Mouse (Mus musculus) kidney, adult 9 months (tissue): ENCODE results near the gene Acsl5.

Experiments used
- DNase-seq: peaks from one replicate; pipeline ENCODE4 v3.0.0; 2022

Gene Acsl5

DNA sequence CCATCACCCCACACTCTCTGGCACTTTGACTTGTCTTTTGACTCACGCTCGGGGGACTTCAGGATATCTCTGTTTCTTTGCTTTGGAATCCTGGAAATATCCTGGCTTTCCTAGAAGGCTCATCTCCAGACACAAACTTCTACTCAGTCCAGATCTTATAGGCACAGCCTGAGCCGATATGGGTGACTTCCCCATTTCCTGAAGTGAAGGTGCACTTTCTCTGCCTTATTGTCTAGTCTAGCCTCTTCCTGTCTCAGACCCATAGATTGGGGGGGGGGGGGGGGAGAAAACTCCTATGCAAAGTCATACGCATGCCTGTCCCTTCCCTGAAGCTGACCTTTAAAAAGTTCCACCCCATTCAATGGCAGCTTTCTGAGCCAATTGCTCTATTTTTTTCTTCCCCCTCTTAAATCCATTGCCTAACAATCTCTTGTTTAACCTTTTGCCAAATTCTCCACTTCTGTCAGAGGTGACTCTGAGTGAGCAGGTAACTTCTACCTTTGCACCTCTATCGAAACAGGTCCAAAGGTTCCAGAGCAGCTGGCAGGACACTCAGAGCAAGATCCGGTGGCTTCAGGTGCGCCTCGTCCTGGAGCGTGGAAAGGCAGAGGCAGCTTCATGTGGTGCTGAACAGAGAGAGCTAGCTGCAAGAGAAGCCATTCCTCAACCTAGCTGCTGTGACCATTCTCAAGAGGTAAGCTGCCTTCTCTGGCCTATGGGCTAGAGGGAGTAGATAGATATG, at the start of gene Acsl5:
Acsl5 (plus strand) TSS at position 556 of the 742 bp plus-strand sequence.
- DNase-seq: peak; percentile 55

DNA sequence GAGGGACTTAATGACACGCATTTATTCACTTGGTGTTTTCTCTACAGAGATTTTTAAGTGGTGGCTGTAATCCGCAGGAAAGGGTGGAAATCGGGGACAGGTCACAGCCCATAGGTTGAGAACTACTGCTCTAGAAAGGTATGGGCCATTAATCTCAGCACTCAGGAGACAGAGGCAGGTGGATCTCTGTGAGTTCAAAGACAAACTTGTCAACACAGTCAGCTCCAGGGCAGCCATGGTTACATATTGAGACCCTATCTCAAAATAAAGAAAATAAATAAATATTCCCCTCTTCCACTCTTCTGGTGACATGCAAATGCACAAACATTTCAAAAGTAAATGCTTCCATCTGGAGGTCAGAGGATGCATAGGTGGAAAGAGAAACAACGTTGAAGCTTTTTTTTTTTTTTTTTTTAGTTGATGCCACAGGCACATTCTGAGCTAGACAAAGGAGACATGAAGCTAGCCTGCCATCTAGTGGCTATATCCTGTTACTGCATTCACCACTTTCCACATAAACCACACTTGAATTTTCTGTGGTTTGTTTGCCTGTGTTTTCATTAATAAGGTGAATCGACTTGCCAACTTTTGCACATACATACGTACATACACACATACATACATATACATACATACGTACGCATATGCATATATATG, 45.1 kb upstream of the Acsl5 start:
- DNase-seq: peak; percentile 71

DNA sequence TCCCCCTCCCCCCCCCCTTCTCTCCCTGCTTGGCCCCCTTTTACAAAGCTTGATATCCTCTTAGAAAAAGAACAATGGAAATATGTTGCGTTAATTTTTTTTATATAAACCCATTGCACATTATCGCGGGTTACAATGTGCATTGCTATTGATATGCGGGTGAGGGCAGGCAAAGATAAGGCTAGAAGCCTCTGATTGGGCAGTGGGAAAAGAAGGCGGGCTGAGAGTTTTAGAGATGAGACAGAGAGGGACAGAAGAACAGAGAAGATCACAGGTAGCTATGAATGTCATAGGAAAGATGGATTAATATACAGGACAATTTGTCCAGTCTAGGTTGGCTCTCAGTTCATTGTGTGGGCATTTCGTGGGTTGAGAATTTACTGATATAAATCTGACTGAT, 44.5 kb upstream of the Acsl5 start:
- DNase-seq: no peak

DNA sequence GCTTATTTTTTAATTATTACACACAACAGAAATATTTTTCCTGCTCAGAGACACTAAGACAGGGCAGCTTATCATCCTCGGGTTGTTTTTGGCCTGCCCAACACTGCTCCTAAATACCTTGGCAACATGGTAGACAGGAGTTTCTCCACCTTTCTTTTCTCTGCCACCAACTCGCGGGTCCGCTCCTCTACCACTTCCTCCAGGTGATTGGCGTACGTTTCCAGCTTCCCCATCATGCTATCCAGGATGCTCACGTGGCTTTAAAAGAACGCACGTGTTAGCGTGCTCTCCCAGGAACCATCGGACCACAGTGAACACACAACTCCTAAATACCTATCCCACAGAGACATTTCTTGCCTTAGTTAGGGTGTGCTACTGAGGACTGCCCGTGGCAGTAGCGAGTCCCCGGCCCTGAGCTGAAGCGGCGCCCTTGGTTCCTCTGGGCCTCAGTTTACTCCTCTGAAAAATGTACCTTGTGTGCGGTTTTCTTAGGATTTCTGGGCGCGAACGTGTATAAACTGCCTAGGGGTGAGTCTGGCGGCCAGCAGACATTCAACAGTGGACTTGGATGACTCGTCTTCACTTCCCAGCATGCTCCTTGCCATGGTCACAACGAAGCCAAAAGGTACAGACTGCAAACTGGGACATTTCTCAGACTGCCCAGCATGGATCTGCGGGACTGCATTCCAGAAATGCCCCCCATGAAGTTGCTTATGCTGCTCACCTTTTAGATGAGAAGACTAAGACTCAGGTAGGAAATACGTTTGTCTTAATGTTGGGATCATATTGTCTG, 43.8 kb upstream of the Acsl5 start:
- no peak for DNase-seq

DNA sequence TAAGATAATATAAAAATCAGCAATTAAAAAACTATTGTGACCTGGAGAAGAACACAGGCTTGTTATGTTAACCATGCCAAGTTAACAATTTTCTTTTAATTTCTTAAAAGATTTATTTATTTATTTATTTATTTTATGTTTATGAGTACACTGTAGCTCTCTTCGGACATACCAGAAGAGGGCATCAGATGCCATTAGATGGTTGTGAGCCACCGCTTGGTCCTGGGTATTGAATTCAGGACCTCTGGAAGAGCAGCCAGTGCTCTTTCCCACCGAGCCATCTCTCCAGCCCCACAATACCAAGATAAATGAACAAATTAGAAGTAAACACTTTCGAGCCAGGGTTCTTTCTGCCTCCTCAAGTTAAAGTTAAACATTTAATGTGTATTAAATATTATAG, 43.1 kb upstream of the Acsl5 start:
- DNase-seq: no peak

DNA sequence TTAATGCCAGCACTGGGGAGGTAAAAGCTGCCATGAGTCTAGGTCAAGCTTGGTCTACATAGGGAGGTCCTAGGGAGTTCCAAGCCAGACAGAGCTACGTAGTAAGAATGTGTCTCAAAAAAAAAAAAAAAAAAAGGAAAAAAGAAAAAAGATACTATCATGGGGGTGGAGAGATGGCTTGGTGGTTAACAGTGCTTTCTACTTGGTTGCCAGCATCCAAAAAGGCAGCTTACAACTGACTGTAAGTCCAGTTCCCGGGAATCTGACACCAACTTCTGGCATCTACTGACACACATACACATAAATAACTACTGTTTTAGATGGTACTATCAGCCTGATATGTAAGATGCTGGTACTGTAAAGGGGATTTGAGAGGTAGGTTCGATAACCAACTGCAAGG, 42.7 kb upstream of the Acsl5 start:
- DNase-seq: no peak

DNA sequence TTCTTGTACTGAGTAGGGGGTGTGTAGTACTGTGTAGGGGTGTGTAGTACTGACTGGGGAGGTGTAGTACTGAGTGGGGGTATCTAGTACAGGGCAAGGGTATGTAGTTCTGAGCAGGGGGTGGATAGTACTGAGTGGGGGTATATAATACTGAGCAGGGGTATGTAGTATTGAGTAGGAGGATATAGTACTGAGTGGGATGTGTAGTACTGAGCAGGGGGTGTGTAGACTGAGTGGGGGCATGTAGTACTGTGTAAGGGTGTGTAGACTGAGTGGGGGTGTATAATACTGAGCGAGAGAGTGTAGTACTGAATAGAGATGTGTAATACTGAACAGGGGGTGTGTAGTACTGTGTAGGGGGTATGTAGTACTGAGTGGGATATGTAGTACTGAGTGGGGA, 40.0 kb upstream of the Acsl5 start:
- no peak for DNase-seq

DNA sequence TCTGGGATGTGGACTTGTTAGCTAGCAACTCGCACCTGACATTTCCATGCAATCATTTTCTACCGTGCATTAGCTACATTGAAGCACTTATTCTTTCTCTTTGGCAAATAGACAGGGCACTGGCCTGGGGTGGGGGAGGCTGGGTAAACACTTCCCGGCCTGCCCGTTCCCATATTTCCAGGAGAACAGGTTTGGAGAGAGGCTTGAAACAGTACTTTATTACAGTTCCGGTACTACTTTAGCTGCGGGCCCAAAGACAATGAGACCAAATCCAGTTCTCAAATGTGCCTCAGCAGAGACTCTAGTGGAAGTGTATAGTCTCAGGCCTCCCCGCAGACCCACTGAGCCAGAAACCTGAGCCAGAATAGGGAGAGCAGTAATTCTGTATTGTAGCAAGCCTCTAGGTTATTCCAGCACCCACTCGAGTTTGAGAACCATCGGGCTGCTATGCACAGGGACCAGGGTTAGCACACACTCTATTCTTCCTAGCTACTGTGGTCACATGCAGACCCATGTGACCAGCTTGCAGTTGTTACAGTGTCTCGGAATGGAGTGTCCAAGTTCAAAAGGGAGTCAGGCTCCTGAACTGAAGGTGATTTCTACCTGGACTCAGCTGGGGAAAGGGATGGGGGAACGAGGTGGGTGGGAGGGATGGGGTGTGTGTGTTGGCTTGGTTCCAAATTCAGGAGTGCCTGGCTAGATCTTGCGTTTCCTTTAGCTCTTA, 38.0 kb upstream of the Acsl5 start:
- no peak for DNase-seq

DNA sequence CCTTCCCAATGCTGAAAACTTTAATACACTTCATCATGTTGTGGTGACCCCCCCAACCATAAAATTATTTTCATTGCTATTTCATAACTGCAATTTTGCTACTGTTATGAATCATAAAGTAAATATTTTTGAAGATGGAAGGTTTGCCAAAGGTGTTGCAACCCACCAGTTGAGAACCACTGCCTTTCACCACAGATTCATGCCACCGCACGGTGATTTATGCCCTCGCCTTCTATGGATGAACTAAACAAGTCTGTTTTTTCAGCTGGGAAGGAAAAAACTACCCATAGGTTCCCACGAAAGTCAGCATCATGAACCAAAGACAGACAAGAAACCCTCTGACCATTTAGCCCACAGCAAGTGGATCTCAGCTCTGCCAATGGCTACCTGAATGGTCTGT, 34.9 kb upstream of the Acsl5 start:
- DNase-seq: no peak

DNA sequence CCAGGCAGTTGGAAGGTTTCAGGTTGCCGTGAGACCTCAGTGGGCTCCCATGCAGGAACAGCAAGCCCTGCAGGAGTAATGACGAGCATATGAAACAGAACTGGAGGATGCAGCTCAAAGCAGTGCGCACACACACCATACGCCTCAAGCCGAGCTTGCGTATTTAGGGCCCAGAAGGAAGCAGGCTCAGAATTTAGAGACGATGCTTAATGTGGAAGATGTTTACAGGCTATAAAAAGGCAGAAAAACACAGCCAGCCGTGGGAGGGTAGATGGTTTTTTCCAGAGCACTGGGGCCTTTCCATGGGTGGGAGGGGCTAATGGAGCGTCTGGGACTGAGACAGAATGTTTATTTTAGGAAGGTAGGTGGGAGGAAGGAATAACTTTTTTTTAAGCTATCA, 34.4 kb upstream of the Acsl5 start:
- DNase-seq: no peak

DNA sequence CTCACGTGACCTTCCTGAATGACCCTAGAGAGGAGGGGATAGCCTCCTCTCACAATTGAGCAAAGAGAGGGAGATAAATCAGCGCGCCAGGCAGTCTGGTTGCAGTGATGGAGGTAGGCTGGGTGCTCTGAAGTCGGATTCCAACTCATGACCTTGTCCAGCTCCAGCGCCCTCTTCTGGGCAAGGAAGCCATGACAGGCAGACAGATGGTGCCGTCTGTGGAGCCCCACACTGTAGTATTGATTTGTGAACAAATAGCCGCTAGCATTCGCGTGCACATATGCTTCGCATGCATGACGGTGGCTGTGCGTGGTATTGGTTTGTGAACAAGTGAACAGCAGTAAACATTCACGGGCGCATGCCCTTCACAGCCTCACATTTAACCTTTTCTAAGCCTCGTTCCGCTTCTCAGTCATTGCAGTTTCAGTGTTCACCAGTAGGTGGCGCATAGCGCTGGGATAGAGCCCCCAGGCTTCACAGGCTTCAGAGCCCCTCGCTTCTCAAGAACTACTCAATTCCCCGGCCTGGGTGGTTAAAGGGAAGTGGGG, 33.5 kb upstream of the Acsl5 start:
- peak; percentile 90 for DNase-seq

DNA sequence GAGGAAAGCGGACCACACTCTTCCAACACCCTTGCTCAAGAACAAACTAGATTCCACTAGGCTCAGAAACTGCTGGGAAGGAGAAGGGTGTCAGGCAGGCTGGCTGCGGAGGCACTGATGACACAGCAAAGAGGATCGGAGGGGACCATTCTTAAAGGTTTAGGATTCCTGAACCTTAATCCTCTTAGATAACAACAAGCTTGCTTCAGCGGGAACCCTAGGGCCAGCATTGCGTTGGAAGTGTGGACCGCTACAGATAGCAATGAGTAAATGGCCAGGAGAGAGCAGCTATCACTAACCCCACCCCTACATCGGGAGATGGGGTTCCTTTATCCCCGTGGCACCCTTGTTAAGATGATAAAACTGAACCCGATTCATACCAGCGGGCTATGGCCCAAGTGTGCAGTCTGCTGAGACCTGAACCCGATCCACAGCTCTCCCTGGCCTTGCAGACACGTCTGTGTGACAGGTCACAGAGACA, 33.0 kb upstream of the Acsl5 start:
- DNase-seq: peak; percentile 25

DNA sequence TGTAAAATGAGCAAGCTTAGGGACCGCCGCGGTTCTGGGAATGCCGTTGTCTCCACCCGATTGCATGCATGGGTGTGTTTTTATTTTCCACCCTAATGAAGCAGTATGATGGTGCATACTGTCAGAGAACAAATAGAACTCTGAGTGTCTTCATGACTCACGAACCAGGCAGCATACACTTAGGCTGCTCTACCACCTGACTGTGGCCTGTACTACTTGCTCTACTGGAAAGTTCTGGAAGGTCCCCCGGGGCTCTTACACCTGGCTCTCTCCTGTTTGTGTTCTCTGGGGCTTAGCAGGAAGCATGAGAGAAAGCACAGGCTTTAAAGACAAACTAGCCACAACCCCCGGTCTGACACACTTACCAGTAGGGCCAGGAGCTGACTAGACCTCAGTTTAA, 32.4 kb upstream of the Acsl5 start:
- peak; percentile 40 for DNase-seq

DNA sequence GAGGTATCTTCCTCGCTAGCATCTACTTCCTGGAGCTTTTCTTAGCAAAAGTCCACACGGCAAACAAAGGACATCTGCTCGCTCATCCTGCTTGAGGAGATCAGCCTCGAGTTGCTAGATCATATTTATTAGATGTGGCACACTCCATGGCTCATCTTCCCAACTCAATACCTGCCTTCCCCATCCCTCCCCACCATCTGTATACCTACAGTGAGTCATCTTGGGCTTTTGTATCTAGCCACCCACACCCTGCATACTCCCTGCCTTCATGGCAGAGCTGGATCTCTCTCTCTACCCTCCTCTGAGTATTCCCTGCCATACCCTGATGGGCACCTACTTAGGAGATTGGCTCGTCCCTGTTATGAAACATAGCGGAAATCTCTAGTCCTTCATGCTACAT, 30.5 kb upstream of the Acsl5 start:
- DNase-seq: no peak

DNA sequence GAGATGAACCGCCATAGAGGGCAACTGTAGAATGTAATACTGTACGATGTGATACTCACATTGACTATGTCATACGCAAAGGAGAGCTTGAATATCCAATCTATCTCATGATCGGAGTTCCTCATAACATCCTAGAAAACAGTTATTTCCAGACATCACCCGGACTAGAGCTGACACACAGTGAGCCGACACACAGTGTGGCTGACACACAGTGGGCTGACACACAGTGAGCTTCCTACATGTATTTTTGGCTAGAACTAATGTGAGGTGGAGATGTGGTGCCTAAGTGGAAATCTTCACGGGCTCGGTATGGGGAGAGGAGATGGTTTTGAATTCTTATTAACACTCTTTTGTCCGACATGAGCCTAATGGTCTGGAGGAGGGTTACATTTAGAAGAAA, 29.5 kb upstream of the Acsl5 start:
- no peak for DNase-seq

DNA sequence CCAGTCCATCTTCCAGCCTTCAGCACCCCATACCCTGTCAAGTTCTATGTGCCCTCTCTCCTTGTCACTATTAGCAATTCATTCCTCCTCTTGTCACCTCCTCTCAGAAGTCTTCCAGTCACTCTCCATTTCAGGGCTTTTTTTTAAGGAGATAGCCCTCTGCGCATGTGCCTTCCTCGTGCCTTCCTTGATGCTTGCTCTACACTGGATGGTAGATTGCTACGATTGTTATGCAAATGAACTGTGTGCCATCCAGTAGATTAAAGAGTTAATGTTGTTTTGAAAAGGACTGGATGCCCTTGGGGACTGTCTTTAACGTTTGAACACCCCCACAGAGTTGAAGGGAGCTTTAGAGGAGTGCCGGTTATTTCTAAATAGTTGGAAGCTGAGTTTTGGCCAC, 25.1 kb upstream of the Acsl5 start:
- no peak for DNase-seq

DNA sequence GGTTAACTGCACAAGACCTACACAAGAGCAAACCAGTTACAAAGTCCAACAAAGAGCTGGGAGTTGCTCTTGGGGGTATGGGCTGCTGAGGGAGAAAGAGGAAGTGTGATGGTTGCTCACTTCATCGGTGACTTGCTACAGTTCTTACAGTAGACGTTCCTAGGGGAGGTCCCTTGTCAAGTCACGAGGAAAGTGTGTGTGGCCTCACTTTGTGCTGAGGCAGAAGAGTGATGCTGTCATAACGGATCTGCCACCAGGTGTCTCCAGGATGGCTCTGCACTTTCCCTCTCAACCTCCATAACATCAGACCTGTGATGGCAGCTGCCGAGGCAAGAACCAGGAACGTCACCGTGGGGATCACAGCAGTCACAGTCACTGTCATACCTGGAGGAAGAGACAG, 24.6 kb upstream of the Acsl5 start:
- DNase-seq: no peak

DNA sequence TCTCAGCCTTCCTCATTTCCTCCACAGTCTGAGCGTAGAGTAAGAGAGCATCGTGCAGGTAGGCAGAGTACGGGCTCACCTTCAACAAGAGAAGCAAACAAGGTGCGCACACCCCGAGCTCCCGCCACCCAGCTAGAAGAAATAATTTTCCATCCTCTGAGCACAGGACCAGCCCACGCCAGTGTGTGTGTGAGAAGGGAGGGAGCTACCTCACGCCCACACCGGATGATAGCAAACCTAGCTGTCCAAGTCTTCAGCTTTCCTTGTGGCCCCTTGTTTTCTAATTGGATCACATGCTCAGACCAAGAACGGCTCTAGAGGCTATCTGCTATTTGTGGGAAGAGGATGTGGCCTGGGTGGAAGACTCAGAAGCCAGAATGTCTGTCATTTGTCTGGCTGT, 20.7 kb upstream of the Acsl5 start:
- DNase-seq: no peak

DNA sequence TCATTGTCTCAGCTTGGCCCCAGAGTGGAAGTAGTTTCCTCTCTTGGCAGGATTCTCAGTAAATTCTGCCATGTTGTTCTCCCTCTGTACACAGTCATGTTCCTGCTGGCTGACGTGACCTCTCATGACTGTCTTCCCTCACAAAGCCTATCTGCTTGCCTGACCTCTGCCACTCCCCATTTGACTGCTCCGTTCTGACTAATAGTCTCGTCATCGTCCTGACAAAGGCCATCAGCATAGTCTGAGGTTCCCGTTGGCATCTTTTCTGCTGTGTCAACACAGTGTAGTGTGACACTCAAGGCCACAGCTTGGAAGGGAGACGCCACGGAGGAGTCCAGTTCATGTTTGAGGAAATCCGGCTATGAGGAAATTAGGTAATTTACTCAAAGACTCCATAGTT, 19.6 kb upstream of the Acsl5 start:
- no peak for DNase-seq

DNA sequence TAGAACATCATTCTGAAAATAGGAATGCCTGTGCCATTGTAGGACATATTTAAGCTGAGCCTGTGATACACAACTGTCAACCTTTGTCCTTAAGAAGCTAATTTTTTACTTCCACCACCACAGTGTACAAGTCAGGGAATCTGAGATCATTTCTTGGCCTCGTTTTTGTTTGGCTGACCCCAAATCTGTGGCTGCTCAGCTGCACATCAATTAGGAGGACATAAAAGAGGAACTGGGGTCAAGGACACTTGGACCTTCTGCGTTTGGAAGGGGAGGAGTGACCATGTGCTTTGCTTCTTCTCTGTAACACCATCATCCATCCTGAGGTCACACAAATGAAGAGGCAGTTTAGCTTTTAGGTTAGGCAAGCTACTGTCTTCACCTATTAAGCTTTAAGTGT, 15.7 kb upstream of the Acsl5 start:
- peak; percentile 75 for DNase-seq

DNA sequence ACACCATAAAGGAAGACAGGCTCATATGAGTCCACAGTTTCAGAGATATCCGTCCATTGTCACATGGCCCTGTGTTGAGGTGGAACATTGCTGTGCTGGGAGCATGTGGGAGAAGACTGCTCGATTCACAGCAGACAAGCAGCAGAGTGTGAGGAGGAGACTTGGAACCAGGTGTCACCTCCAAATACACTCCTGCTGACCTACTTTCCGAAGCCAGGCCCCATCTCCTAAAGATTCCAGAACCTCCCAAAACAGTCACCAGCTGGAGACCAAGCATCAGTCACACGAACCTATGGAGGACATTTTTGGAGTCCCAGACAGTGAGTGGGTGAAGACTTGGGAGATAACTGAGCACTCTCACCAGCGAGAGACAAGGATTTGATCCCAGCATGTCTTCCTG, 15.2 kb upstream of the Acsl5 start:
- DNase-seq: no peak

DNA sequence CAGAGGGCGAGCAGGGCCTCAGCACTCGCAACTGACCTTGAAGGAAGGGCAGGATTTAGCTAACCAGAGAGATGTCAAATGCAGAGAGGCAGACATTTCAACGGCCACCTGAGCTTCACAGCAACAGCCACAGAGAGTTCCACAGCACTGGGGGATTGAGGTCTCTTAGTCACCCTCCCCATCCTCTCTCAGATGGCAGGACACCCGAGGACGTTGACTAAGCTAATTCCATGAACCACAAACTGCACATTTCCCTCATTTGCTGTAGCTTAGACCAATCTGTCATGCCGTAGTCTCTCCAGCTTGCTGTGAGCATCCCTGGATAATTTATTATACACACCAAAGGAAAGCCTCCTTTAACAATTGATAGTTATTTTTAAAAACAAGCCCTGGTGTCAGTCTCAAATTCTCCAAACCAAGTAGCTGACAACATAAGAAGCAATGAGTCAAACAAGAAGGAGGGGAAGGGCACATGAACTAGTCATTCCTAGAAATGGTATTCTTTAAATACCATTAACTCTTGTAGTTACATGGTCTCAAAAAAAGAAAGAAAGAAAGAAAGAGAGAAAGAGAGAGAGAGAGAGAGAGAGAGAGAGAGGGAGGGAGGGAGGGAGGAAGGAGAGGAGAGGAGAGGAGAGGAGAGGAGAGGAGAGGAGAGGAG, 11.8 kb upstream of the Acsl5 start:
- DNase-seq: no peak
